Mouse (Mus musculus) adrenal gland, adult 18-20 months (tissue): ENCODE measurements around the gene Arhgap19. TPM values are rescaled to one million over a fixed set of nuclear protein-coding genes. Genes with fewer than 3 reads are reported as not detected.

ENCODE experiments used
- DNase-seq, 2 experiments: peaks; one replicate each; pipeline ENCODE4 v3.0.0; 2021 to 2022; ENCODE audit warnings: low spot score in 2 of 2
- total RNA-seq, 2 experiments: library from RNA; stranded (reverse); gene quantifications; 1 replicate in 1 of 2; 2 replicates in 1 of 2; pipeline ENCODE4 v1.2.3; 2021

Gene Arhgap19
- total RNA-seq, 2 experiments from 2014 or later, result 4.2 to 4.8 TPM

DNA sequence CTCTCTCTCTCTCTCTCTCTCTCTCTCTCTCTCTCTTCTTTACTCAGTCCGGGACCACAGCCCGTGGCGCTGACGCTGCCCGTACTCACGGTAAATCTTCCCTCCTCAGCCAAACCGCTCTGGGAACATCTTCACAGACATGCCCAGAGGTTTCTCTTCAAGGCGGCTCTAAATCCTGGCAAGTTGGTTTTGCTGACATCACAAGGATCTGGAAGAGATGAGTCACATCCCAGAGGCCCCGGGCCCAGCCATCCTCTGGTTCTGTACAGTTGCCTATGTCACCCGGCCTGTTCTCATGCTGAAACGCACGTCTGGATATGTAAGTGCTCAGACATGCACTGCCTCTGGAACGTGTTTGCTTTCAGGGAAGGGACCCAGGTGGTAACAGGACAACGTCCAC, 54.4 kb downstream of the Arhgap19 start:
- peak in 1 of 2 experiments; percentile 8 for DNase-seq

DNA sequence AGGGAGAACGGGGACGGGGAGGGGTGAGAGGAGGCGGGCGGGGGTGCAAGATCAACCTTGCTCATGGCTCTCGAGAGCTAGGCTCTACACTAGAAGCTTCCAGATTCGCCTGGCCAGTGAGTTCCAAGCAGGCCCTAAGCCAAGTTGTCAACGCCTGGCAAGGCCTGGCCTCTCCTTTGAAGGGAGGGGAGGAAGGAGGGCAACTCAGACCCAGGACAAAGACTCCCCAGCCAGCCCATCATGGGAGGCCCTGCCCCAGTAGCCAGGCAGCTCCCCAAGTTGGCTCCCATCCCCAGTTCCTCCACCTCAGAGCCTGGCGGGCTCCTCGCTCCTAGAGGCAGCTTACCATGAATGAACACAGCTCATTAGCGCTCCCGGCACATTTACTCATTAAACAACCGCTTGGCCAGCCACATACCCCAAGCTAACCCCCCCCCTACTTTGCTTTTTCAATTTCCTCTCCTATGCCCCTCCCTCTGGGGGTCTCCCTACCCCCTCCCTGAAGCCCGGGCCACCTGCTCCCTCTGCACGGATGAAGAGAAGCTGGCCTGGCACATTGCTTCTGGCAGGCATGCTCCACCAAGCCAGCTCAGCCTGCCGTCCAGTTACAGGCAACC, 55.8 kb downstream of the Arhgap19 start:
- DNase-seq, result no peak

- DNase-seq, result no peak
Observed at GRCm38 (mm10) chr19:41743396-41743795, 58.5 kb downstream of the Arhgap19 start, which contains the start of gene Slit1. Gene Slit1, minus strand, starts transcription at chr19:41743665.

- no peak for DNase-seq
Observed at GRCm38 (mm10) chr19:41738896-41739295, 63.0 kb downstream of the Arhgap19 start.

DNA sequence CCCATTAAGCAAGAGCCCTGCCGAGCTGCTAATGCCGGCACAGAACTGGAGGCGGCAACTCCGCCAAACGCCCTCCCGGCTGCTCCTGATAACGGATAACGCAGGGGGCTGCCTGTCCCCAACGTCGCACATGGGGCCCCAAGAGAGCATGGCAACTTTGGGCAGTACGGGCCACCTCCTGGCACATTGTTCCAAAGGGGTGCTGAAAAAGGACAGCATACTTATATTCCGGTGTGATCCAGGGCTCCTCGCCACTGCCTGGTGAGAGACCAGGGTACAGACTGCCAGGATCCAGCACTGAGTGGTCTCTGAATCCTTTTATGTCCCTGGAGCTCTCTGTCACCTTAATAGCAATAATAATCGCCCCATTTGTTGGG, 63.4 kb downstream of the Arhgap19 start:
- no peak for DNase-seq

GRCm38 (mm10) chr19:41737657-41738428, 64.0 kb downstream of the Arhgap19 start:
- no peak for DNase-seq

DNA sequence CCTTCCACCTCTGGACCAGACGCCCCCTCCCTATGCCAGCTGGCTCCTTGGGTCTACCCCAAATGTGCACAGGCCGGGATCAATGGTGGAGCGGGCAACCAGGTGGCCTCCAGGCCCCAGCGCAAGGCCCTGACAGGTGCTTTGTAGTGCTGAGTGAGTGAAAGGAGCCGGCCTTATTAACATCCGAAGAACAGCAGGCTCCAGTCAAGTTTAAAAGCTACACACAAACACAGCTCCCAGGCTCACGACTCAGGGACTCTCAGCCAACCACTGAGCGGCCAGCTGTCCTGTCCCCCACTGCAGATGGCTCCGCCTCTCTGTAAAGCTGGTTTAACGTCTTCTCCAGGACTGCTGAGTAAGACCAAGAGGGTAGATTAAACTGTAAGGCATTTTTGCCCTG, 67.2 kb downstream of the Arhgap19 start:
- DNase-seq, result no peak

- DNase-seq, result no peak
Observed at GRCm38 (mm10) chr19:41725491-41725890, 76.4 kb downstream of the Arhgap19 start.

DNA sequence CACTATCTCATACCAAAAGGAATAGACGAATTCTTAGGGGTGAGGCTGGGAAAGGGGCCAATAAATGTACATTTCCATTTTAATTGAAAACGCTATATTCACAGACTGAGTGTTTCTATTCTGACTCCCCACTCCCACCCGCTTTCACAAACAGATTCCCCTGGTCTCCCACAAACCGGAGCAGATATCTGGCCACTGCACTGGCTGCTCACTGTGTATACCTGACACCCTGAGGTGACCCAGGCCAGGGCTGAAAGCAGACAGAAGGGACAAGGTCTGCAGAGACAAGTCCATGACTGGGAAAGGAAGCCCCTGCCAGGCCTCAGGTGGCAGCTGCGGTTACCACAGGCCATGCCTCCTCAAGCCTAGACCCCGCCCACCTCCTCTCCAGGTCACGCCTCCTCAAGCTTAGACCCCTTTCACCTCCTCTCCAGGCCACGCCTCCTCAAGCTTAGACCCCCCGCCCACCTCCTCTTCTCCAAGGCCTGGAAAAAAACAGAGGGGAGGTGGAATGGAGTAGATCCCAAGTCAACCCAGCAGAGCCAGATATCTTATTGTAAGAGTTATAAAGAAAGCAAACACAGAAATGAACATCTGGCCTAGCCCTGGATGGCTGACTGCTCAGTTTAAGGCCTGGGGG, 76.9 kb downstream of the Arhgap19 start:
- DNase-seq, result no peak

GRCm38 (mm10) chr19:41723337-41723736, 78.5 kb downstream of the Arhgap19 start:
- DNase-seq, result no peak

GRCm38 (mm10) chr19:41719436-41719835, 82.4 kb downstream of the Arhgap19 start:
- DNase-seq, result no peak

Other genes with a start within 250 kb of the Arhgap19 start
- gene Gm340, start 219.7 kb downstream of the Arhgap19 start, total RNA-seq, result 10 to 100 TPM; 12.6 to 12.9 TPM
- 1 to 10 TPM; 3.5 to 8.0 TPM for gene Slit1, start 58.4 kb downstream of the Arhgap19 start, total RNA-seq
- gene Frat1, start 27.9 kb upstream of the Arhgap19 start, total RNA-seq, result 1 to 10 TPM; 4.1 to 4.9 TPM
- 1 to 10 TPM; 1.4 to 3.4 TPM for gene Frat2, start 46.1 kb upstream of the Arhgap19 start, total RNA-seq
- gene Rrp12, start 94.1 kb upstream of the Arhgap19 start, total RNA-seq, result 10 to 100 TPM; 17.0 to 20.7 TPM
- gene Pgam1, start 109.9 kb upstream of the Arhgap19 start, total RNA-seq, result 100 to 1,000 TPM; 774 to 926 TPM
- gene Exosc1, start 131.4 kb upstream of the Arhgap19 start, total RNA-seq, result 10 to 100 TPM; 25.8 to 26.8 TPM
- gene Zdhhc16, start 131.4 kb upstream of the Arhgap19 start, total RNA-seq, result 10 to 100 TPM; 26.3 to 29.6 TPM
- gene Mms19, start 179.1 kb upstream of the Arhgap19 start, total RNA-seq, result 10 to 100 TPM; 17.3 to 22.1 TPM
- gene Ubtd1, start 179.7 kb upstream of the Arhgap19 start, total RNA-seq, result 10 to 100 TPM; 16.4 to 17.4 TPM
- gene Ankrd2, start 234.0 kb upstream of the Arhgap19 start, total RNA-seq, result under 1 TPM; 0.64 to 0.76 TPM
- gene Hoga1, start 243.6 kb upstream of the Arhgap19 start, total RNA-seq, result 1 to 10 TPM; 4.2 to 6.5 TPM